Mouse (Mus musculus) adrenal gland (tissue): ENCODE measurements at regions not wholly inside any gene's neighbourhood (a gene's known extent, or its start where the extent isn't known, plus 50 kb on each side); places are given as distances from the start of the nearest gene placed in this dataset.

Experiments
- intact Hi-C: fragments of 180-260 bp; cut with DNase I; formaldehyde crosslinking; loops from one replicate; pipeline ENCODE4 v1.15.1; 2025

- intact Hi-C loops: no loop called here
These were observed 346.0 kb upstream of the Jarid2 start for GRCm38 (mm10) chr13:44383322-44383721.

GRCm38 (mm10) chr13:44386767-44387166, 342.5 kb upstream of the Jarid2 start:
- intact Hi-C loops: no loop called here

GRCm38 (mm10) chr13:44389696-44390095, 339.6 kb upstream of the Jarid2 start:
- intact Hi-C loops: no loop called here

- intact Hi-C loops: no loop called here
These were observed 338.4 kb upstream of the Jarid2 start for GRCm38 (mm10) chr13:44390666-44391390.

- intact Hi-C loops: no loop called here
These were observed 335.3 kb upstream of the Jarid2 start for GRCm38 (mm10) chr13:44394016-44394415.

GRCm38 (mm10) chr13:44398613-44399369, 330.5 kb upstream of the Jarid2 start:
- intact Hi-C loops: no loop called here

- intact Hi-C loops: no loop called here
These were observed 329.9 kb upstream of the Jarid2 start for GRCm38 (mm10) chr13:44399370-44399685.

GRCm38 (mm10) chr13:44399831-44400321, 329.4 kb upstream of the Jarid2 start:
- intact Hi-C loops: no loop called here

GRCm38 (mm10) chr13:44404010-44404575, 325.2 kb upstream of the Jarid2 start:
- intact Hi-C loops: no loop called here

- intact Hi-C loops: no loop called here
These were observed 322.0 kb upstream of the Jarid2 start for GRCm38 (mm10) chr13:44407307-44407706.

GRCm38 (mm10) chr13:44408619-44408959, 320.7 kb upstream of the Jarid2 start:
- intact Hi-C loops: no loop called here

GRCm38 (mm10) chr13:44408960-44409719, 320.1 kb upstream of the Jarid2 start:
- intact Hi-C loops: no loop called here

- intact Hi-C loops: loop anchor here (10.0 kb wide), 2 partner anchors 55 to 315 kb away; partner anchors contain the start of gene Jarid2
These were observed 319.6 kb upstream of the Jarid2 start for GRCm38 (mm10) chr13:44409720-44410047.

GRCm38 (mm10) chr13:44411781-44412496, 317.3 kb upstream of the Jarid2 start:
- intact Hi-C loops: loop anchor here (10.0 kb wide), 2 partner anchors 57 to 313 kb away; partner anchors contain the start of gene Jarid2

- intact Hi-C loops: loop anchor here (10.0 kb wide), 2 partner anchors 59 to 311 kb away; partner anchors contain the start of gene Jarid2
These were observed 316.0 kb upstream of the Jarid2 start for GRCm38 (mm10) chr13:44413305-44413704.

- intact Hi-C loops: loop anchor here (10.0 kb wide), 2 partner anchors 61 to 309 kb away; partner anchors contain the start of gene Jarid2
These were observed 313.3 kb upstream of the Jarid2 start for GRCm38 (mm10) chr13:44415971-44416370.

GRCm38 (mm10) chr13:44416986-44417385, 312.3 kb upstream of the Jarid2 start:
- intact Hi-C loops: loop anchor here (10.0 kb wide), 2 partner anchors 62 to 308 kb away; partner anchors contain the start of gene Jarid2

- intact Hi-C loops: loop anchor here (10.0 kb wide), 2 partner anchors 64 to 306 kb away; partner anchors contain the start of gene Jarid2
These were observed 310.2 kb upstream of the Jarid2 start for GRCm38 (mm10) chr13:44419056-44419455.

- intact Hi-C loops: loop anchor here (10.0 kb wide), 3 partner anchors 65 to 305 kb away; partner anchors contain the start of gene Jarid2
These were observed 309.6 kb upstream of the Jarid2 start for GRCm38 (mm10) chr13:44419472-44420226.

GRCm38 (mm10) chr13:44420227-44420592, 309.1 kb upstream of the Jarid2 start:
- intact Hi-C loops: loop anchor here (10.0 kb wide), 1 partner anchor 155 kb away; no protein-coding TSS in a partner anchor
